Mouse (Mus musculus) stomach, embryonic 15.5 days (tissue): ENCODE measurements around the gene Sipa1l2. TPM values are rescaled to one million over a fixed set of nuclear protein-coding genes. Genes with fewer than 3 reads are reported as not detected.

ENCODE experiments used
- ATAC-seq: fragments of 200-750 bp; cut with Nextera tagmentation; 2 replicates; pipeline ENCODE4 v1.8.0; 2017; ENCODE audit warnings: low read depth, moderate number of reproducible peaks, moderate TSS enrichment; ENCODE audit not compliant: insufficient read depth, low FRiP score
- H3K27ac ChIP-seq: fragments of 300-500 bp; sonication (generic); 2 replicates; pipeline ENCODE4 v1.5.1; 2015; ENCODE audit warnings: mild to moderate bottlenecking, inconsistent platforms
- H3K27me3 ChIP-seq: fragments of 300-500 bp; sonication (generic); replicated peaks from 2 replicates; pipeline ENCODE4 v1.6.1; 2015; ENCODE audit warnings: inconsistent platforms
- H3K36me3 ChIP-seq: fragments of 300-500 bp; sonication (generic); 2 replicates; pipeline ENCODE4 v1.6.1; 2015; ENCODE audit warnings: inconsistent platforms
- H3K4me1 ChIP-seq: fragments of 300-500 bp; sonication (generic); 2 replicates; pipeline ENCODE4 v1.6.1; 2015; ENCODE audit warnings: inconsistent platforms
- H3K4me2 ChIP-seq: fragments of 300-500 bp; sonication (generic); 2 replicates; pipeline ENCODE4 v1.6.1; 2015; ENCODE audit warnings: mild to moderate bottlenecking, inconsistent platforms
- H3K4me3 ChIP-seq: fragments of 300-500 bp; sonication (generic); replicated peaks from 2 replicates; pipeline ENCODE4 v1.5.1; 2015; ENCODE audit warnings: inconsistent platforms
- H3K9ac ChIP-seq: fragments of 300-500 bp; sonication (generic); 2 replicates; pipeline ENCODE4 v1.6.1; 2015; ENCODE audit warnings: inconsistent platforms
- H3K9me3 ChIP-seq: fragments of 300-500 bp; sonication (generic); 2 replicates; pipeline ENCODE4 v1.6.1; 2016; ENCODE audit warnings: inconsistent platforms
- WGBS: fragments of 180-500 bp; shearing (Covaris S2); methylation state at CpG from one replicate; pipeline ENCODE4 v1.1.7; 2015; 5-methylcytosine and 5-hydroxymethylcytosine counted together
- polyA plus RNA-seq: library from polyadenylated mRNA; unstranded; fragments of >200 nt; fragmentation: Nextera tagmentation; extraction: Ambion mirVana; gene quantifications from 2 replicates; pipeline ENCODE4 v1.2.1, GENCODE M21; 2015

Sipa1l2 gene
- polyA plus RNA-seq, 1 experiment from 2014 or later, result 8.3 TPM

GRCm38 (mm10) chr8:125368341-125369035 lies 201.1 kb downstream of the Sipa1l2 start:
- Histone ChIP-seq H3K27ac (no peak overlapping the region), H3K9me3 (no peaks in the 10 kb centered on the region), H3K4me1 (peaks cover 11% of the 10 kb centered on the region; the same call in 1 of the 2 replicates), H3K27me3 (0 out of 2 replicates have a peak, but pooled peaks cover 3% of the 10 kb centered on the region), H3K4me3 (no peak overlapping the region), H3K9ac (no peak overlapping the region), H3K36me3 (no peaks in the 10 kb centered on the region), H3K4me2 (no peak overlapping the region)
- ATAC-seq, result no peak
- 43% methylated on average over 4 of the region's 4 CpGs for WGBS

Other genes starting within 250 kb of the Sipa1l2 start
- 5.4 and 5.7 TPM in 2 replicates for gene Map10, start 100.0 kb upstream of the Sipa1l2 start, polyA plus RNA-seq
- gene Ntpcr, start 160.2 kb upstream of the Sipa1l2 start, polyA plus RNA-seq, result 27.9 and 29.7 TPM in 2 replicates